Mouse (Mus musculus): ENCODE data around the gene Borcs5.

DNA sequence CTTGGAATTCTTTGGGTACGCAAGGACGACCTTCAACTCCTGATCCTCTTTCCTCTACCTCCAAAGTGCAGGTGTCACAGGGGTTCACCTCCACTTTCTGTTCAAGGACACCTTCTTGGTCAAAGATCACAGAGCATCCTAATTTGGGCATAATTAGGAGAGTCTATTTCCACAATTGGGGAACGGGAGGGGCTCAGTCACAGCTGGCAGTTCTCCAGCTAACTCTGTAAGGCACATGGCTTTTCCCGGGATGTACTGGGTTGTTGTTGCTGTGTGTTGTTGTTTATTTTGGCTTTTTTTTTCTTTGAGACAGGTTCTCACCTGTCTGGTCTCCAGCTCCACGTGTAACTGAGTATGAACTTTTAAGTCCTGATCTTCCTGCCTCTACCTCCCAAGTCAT lies 6.6 kb upstream of the Borcs5 start:
- no peak for TF ChIP-seq RAD21 (IDR thresholded peaks at IDR 0.05; ENCODE audit: low read depth, low read length)
- no peak for TF ChIP-seq GABPA (IDR thresholded peaks at IDR 0.05; ENCODE audit: insufficient replicate concordance, low read depth, low read length)
- no peak for TF ChIP-seq CTCF (conservative IDR thresholded peaks at IDR 0.05 in 1 of 2, IDR thresholded peaks at IDR 0.05 in 1 of 2; ENCODE audit: low read depth in 2 of 2, low read length in 2 of 2)
- TF ChIP-seq ZC3H11A (IDR thresholded peaks at IDR 0.05; ENCODE audit: low read depth, low read length), result no peak
- TF ChIP-seq RCOR1 (conservative IDR thresholded peaks at IDR 0.05; ENCODE audit: low read depth, low read length), result no peak
- TF ChIP-seq JUN (IDR thresholded peaks at IDR 0.05; ENCODE audit: insufficient read depth, low read depth, low read length), result no peak
- no peak for TF ChIP-seq POLR2A (IDR thresholded peaks at IDR 0.05; ENCODE audit: low read depth, low read length)
- TF ChIP-seq TBP (conservative IDR thresholded peaks at IDR 0.05; ENCODE audit: low read depth, low read length), result no peak
- no peak for TF ChIP-seq EP300 (IDR thresholded peaks at IDR 0.05; ENCODE audit: low read length)
- TF ChIP-seq MAX (IDR thresholded peaks at IDR 0.05; ENCODE audit: low read length), result no peak
- TF ChIP-seq USF1 (IDR thresholded peaks at IDR 0.05; ENCODE audit: low read depth, low read length), result no peak
